Mouse (Mus musculus) erythroblast, embryonic 14.5 days (primary cell): ENCODE results near the gene Zbtb34.

Experiments used
- GATA1 ChIP-seq: IDR thresholded peaks from 2 replicates; pipeline ENCODE4 v1.6.1; 2012; ENCODE audit warnings: low read length, inconsistent platforms, mixed read lengths
- TAL1 ChIP-seq: IDR thresholded peaks from 3 replicates; pipeline ENCODE4 v1.6.1; 2012; ENCODE audit warnings: low read length, inconsistent platforms, mixed read lengths

DNA sequence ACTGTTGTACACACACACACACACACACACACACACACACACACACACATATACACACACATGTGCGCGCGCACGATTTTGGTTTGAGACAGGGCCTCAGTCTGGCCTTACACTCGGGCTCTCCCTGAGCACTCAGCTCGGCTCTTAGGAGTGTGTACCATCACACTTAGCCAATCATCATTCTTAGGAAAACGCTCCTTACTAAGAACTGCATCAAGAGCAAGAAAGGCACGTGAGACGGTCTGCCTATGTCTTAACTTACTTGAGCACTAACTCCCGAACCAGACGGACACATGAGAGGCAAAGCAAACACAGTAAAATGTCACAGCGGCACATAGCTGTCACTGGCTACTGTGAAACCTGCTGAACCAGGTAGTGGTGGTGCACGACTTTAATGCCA lies 17.1 kb downstream of the Zbtb34 start:
- TF ChIP-seq GATA1 (no peak), TAL1 (no peak)
